Comparison of ENCODE assay signal across 8 mouse cellular contexts in the genomic region with DNA sequence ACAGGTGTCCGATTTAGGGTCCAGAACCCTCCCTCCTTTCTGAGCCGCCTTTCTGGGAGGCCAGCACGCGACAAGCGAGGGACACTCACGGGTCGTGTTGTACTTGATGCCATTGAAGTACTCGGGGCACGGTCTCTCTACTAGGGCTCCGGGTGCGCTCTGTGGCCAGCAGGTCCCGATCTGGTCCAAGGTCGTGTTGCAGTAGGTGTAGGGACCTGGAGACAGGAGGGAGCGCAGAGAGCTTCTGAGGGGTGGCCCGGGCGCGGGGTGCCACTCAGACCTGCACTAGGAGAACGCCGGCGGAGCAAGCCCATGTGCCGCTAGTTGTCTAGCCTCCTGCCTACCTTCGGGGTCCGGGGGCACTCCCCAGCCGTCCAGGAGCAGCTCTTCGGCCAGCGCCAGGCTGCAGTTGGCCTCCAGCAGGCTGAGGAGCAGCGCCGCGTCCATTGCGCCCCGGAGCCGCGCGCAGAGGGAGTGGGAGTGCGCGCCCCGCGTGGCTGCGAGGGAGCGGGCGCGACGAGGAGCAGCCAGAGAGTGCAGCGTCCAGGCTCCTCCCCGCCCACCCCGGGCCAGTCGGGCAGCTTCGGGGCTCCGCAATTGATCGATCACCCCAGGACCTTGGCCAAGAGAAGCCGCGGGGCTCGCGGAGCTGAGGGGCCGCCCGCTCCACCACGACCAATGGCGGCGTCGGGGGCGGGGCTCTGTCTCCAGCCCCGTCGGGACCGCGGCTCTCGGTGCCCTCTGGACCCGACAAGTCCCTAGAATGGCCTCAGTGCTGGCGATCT. TPM values are rescaled to one million over a fixed set of nuclear protein-coding genes. Genes with fewer than 3 reads are reported as not detected.
A peak's percentile ranks its signal among the peaks of the same experiment; 100 is the strongest.
DNase-seq lines count a peak whose midpoint lies in the region; ATAC-seq and TF ChIP-seq lines count a peak whose summit lies in the region.

No protein-coding gene starts in this region.

- H3K27me3 ChIP-seq in lung, embryonic 15.5 days: peaks cover 85% of the 10 kb centered on the region
- H3K27me3 ChIP-seq in embryonic facial prominence, embryonic 13.5 days: peaks cover 88% of the 10 kb centered on the region
- H3K27me3 ChIP-seq in intestine, embryonic 14.5 days (replicated peaks; ENCODE audit: control insufficient read depth, insufficient read depth, low read length): peaks cover 65% of the 10 kb centered on the region
- H3K27me3 ChIP-seq in liver, embryonic 13.5 days: peaks cover 68% of the 10 kb centered on the region

- no peaks in the 10 kb centered on the region for H3K36me3 ChIP-seq in lung, embryonic 15.5 days
- no peaks in the 10 kb centered on the region for H3K36me3 ChIP-seq in embryonic facial prominence, embryonic 13.5 days
- no peaks in the 10 kb centered on the region for H3K36me3 ChIP-seq in intestine, embryonic 14.5 days (ENCODE audit: control insufficient read depth, insufficient read depth, low read length)
- no peaks in the 10 kb centered on the region for H3K36me3 ChIP-seq in liver, embryonic 13.5 days

- ATAC-seq in lung, embryonic 15.5 days (ENCODE audit: borderline replicate concordance, extremely low read depth, low FRiP score, low TSS enrichment): peak; percentile 68; the same call in 1 of the 2 replicates
- ATAC-seq in embryonic facial prominence, embryonic 13.5 days (ENCODE audit: insufficient number of reproducible peaks, insufficient read depth, low FRiP score, low TSS enrichment, low read depth): no peak
- peak; percentile 72 for ATAC-seq in intestine, embryonic 14.5 days (replicated peaks; ENCODE audit: low FRiP score, low TSS enrichment, low read depth)
- ATAC-seq in liver, embryonic 13.5 days (ENCODE audit: low read depth): peak; percentile 79

- TF ChIP-seq POLR2A in lung, adult 2 months (IDR thresholded peaks at IDR 0.05; ENCODE audit: borderline replicate concordance, extremely low read depth, low read depth, low read length): no peak

- H3K9ac ChIP-seq in lung, embryonic 15.5 days: no peak overlapping the region
- peak overlapping the region; percentile 61 for H3K9ac ChIP-seq in embryonic facial prominence, embryonic 13.5 days
- H3K9ac ChIP-seq in intestine, embryonic 14.5 days (ENCODE audit: low read length): peak overlapping the region; percentile 29
- H3K9ac ChIP-seq in liver, embryonic 13.5 days: no peak overlapping the region; the same call in 1 of the 2 replicates

- H3K4me2 ChIP-seq in lung, embryonic 15.5 days: peak overlapping the region; percentile 87
- peak overlapping the region; percentile 92 for H3K4me2 ChIP-seq in embryonic facial prominence, embryonic 13.5 days
- H3K4me2 ChIP-seq in intestine, embryonic 14.5 days (ENCODE audit: low read length): peak overlapping the region; percentile 77
- H3K4me2 ChIP-seq in liver, embryonic 13.5 days: peak overlapping the region; percentile 63

- WGBS in lung, embryonic 15.5 days: under 1% methylated on average over 68 of the region's 68 CpGs
- WGBS in lung, adult 2 months: 1% methylated on average over 68 of the region's 68 CpGs
- under 1% methylated on average over 67 of the region's 68 CpGs for WGBS in embryonic facial prominence, embryonic 13.5 days
- under 1% methylated on average over 68 of the region's 68 CpGs for whole genome bisulfite sequencing in intestine, embryonic 14.5 days
- WGBS in liver, embryonic 13.5 days (ENCODE audit: insufficient replicate concordance): 2% methylated on average over 68 of the region's 68 CpGs

- peak overlapping the region; percentile 49 for H3K4me3 ChIP-seq in lung, embryonic 15.5 days
- H3K4me3 ChIP-seq in lung, adult 2 months (replicated peaks; ENCODE audit: extremely low read depth, low read depth, low read length): no peak overlapping the region
- peak overlapping the region; percentile 54 for H3K4me3 ChIP-seq in embryonic facial prominence, embryonic 13.5 days
- peak overlapping the region; percentile 44 for H3K4me3 ChIP-seq in intestine, embryonic 14.5 days (ENCODE audit: low read depth, low read length)
- peak overlapping the region; percentile 40 for H3K4me3 ChIP-seq in liver, embryonic 13.5 days (replicated peaks)

- no peaks in the 10 kb centered on the region for H3K9me3 ChIP-seq in lung, embryonic 15.5 days
- H3K9me3 ChIP-seq in embryonic facial prominence, embryonic 13.5 days: no peaks in the 10 kb centered on the region
- no peaks in the 10 kb centered on the region for H3K9me3 ChIP-seq in intestine, embryonic 14.5 days (ENCODE audit: control insufficient read depth, low read length)
- H3K9me3 ChIP-seq in liver, embryonic 13.5 days (replicated peaks): no peaks in the 10 kb centered on the region

- TF ChIP-seq CTCF in lung, adult 2 months (IDR thresholded peaks at IDR 0.05; ENCODE audit: insufficient read depth, low read length): no peak

- H3K27ac ChIP-seq in lung, embryonic 15.5 days: no peak overlapping the region
- no peak overlapping the region for H3K27ac ChIP-seq in embryonic facial prominence, embryonic 13.5 days
- no peak overlapping the region for H3K27ac ChIP-seq in intestine, embryonic 14.5 days (ENCODE audit: low read depth)
- no peak overlapping the region for H3K27ac ChIP-seq in liver, embryonic 13.5 days

- peaks cover 8% of the 10 kb centered on the region for H3K4me1 ChIP-seq in lung, embryonic 15.5 days
- no peaks in the 10 kb centered on the region for H3K4me1 ChIP-seq in lung, adult 2 months (ENCODE audit: control insufficient read depth, insufficient read depth, low read length)
- peaks cover 11% of the 10 kb centered on the region for H3K4me1 ChIP-seq in embryonic facial prominence, embryonic 13.5 days
- H3K4me1 ChIP-seq in intestine, embryonic 14.5 days (replicated peaks; ENCODE audit: control insufficient read depth, insufficient read depth, low read length): peaks cover 4% of the 10 kb centered on the region; the same call in 1 of the 2 replicates
- no peaks in the 10 kb centered on the region for H3K4me1 ChIP-seq in liver, embryonic 13.5 days (replicated peaks)

- no peak for DNase-seq in lung, adult 2 months
- DNase-seq in intestine, embryonic 14.5 days (ENCODE audit: low spot score): peak; percentile 55
- peak; percentile 12 for DNase-seq in liver, embryonic 13.5 days
- peak; percentile 17 for DNase-seq in retina, postnatal 7 days (ENCODE audit: low read depth, low spot score)
- DNase-seq in urinary bladder, postnatal 4 days (ENCODE audit: low spot score in 2 of 2): no peak
- no peak for DNase-seq in frontal cortex, postnatal 36 days (ENCODE audit: low spot score in 2 of 2)

RNA-seq across cellular contexts. Expression of gene Crhr2, which starts 15.3 kb away (rescaled TPM):
- 0.31 and 0.42 TPM in 2 replicates for polyA plus RNA-seq in lung, embryonic 15.5 days (2015; fragmentation: Nextera tagmentation; extraction: Ambion mirVana)
- polyA plus RNA-seq in lung, adult 2 months (2012; rRNA removed): 1.3 and 4.9 TPM in 2 replicates
- not detected in 2 replicates for polyA plus RNA-seq in embryonic facial prominence, embryonic 13.5 days (2015; fragmentation: Nextera tagmentation; extraction: Ambion mirVana)
- polyA plus RNA-seq in intestine, embryonic 14.5 days (2014; fragmentation: Nextera tagmentation; extraction: Ambion mirVana): 0.13 and 0.23 TPM in 2 replicates
- polyA plus RNA-seq in liver, embryonic 13.5 days (2015; fragmentation: Nextera tagmentation; extraction: Ambion mirVana): 0.45 and 0.60 TPM in 2 replicates

RNA-seq across cellular contexts. Expression of gene Inmt, which starts 57.3 kb away (rescaled TPM):
- 0.15 and 0.24 TPM in 2 replicates for polyA plus RNA-seq in lung, embryonic 15.5 days (2015; fragmentation: Nextera tagmentation; extraction: Ambion mirVana)
- polyA plus RNA-seq in lung, adult 2 months (2012; rRNA removed): 1,586 and 1,614 TPM in 2 replicates
- polyA plus RNA-seq in embryonic facial prominence, embryonic 13.5 days (2015; fragmentation: Nextera tagmentation; extraction: Ambion mirVana): 1.9 and 3.2 TPM in 2 replicates
- 0.23 and 0.28 TPM in 2 replicates for polyA plus RNA-seq in intestine, embryonic 14.5 days (2014; fragmentation: Nextera tagmentation; extraction: Ambion mirVana)
- polyA plus RNA-seq in liver, embryonic 13.5 days (2015; fragmentation: Nextera tagmentation; extraction: Ambion mirVana): 0.20 and 0.24 TPM in 2 replicates

Comparison
In these comparisons a context has a peak if more than half of its experiments do, and no peak if none do; other contexts are left out.
1. RNA of gene Inmt, which starts 57.3 kb away (polyA plus RNA-seq): 1,586 to 1,614 TPM in lung, adult 2 months; 1.9 to 3.2 TPM in embryonic facial prominence, embryonic 13.5 days, 0.23 to 0.28 TPM in intestine, embryonic 14.5 days, 0.20 to 0.24 TPM in liver, embryonic 13.5 days and 0.15 to 0.24 TPM in lung, embryonic 15.5 days; every median in the first group is over 100 times any median in the second.
2. H3K9ac ChIP-seq: peak in embryonic facial prominence, embryonic 13.5 days (single experiment) and intestine, embryonic 14.5 days (single experiment); none in lung, embryonic 15.5 days (single experiment) and liver, embryonic 13.5 days (single experiment).
3. DNase-seq: peak in intestine, embryonic 14.5 days (single experiment), liver, embryonic 13.5 days (single experiment) and retina, postnatal 7 days (single experiment); none in lung, adult 2 months (single experiment), urinary bladder, postnatal 4 days (0 of 2) and frontal cortex, postnatal 36 days (0 of 2).
4. Peak in every context shown above with its lines, with median percentiles within 50 percentile points of each other: H3K4me2 ChIP-seq.